Mouse (Mus musculus): ENCODE measurements around the gene Dock10. TPM values are rescaled to one million over a fixed set of nuclear protein-coding genes. Genes with fewer than 3 reads are reported as not detected.

The Dock10 gene
- polyA plus RNA-seq, 1 experiment from 2014 or later, result 5.0 TPM

DNA sequence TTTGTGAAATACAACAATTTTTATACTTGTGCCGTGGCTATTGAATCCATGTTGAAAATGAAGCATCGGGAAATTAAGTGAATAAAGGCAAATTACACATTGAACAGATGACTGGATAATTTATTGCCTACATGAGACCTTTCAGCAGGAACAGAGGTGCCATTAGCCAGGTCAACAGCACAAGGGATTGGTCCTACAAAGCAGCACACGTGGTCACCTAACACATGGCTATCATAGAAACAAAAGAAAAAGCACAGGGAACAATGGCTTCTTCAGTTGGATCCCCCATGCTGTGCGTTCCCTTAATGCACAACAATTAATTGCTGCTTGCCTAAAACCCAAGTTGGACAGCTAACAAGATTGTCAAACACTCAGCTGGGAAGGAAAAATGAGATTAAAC is 133.8 kb downstream of the Dock10 start:
- 28% methylated on average over 4 of the region's 4 CpGs for WGBS
- H3K27ac ChIP-seq (replicated peaks), result no peak overlapping the region
- no peak overlapping the region for H3K4me3 ChIP-seq
- H3K9ac ChIP-seq, result no peak overlapping the region
- H3K36me3 ChIP-seq, result no peaks in the 10 kb centered on the region
- H3K27me3 ChIP-seq, result no peaks in the 10 kb centered on the region
- H3K9me3 ChIP-seq, result no peaks in the 10 kb centered on the region
- ATAC-seq (ENCODE audit: low read depth), result no peak
- H3K4me2 ChIP-seq, result no peak overlapping the region
- H3K4me1 ChIP-seq (replicated peaks), result 0 out of 2 replicates have a peak, but pooled peaks cover 4% of the 10 kb centered on the region

DNA sequence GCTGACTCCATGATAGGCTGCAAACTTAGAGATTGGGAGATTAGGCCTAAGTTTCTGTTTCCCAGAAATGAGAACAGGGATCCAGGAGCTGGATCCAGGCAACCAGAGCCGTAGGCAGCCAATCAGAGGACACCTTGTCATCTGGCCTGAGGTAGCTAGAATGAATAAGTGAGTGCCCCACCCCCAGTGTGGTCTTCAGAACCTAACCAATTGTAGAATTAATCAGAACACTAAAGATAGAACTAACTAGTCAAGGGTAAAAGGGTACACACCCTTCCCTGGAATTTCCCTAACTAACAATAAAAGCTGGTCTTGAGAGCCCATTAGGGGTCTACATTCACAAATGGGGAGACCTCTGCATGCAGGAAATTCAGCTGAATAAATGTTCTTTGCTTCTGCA is 135.7 kb downstream of the Dock10 start:
- 93% methylated on average over 1 of the region's 1 CpGs for WGBS
- H3K27me3 ChIP-seq, result no peaks in the 10 kb centered on the region
- no peak overlapping the region for H3K4me2 ChIP-seq
- H3K9me3 ChIP-seq, result no peaks in the 10 kb centered on the region
- no peak overlapping the region for H3K9ac ChIP-seq
- ATAC-seq (ENCODE audit: low read depth), result no peak
- no peaks in the 10 kb centered on the region for H3K36me3 ChIP-seq
- H3K4me1 ChIP-seq (replicated peaks), result 0 out of 2 replicates have a peak, but pooled peaks cover 4% of the 10 kb centered on the region
- no peak overlapping the region for H3K4me3 ChIP-seq
- H3K27ac ChIP-seq (replicated peaks), result no peak overlapping the region

DNA sequence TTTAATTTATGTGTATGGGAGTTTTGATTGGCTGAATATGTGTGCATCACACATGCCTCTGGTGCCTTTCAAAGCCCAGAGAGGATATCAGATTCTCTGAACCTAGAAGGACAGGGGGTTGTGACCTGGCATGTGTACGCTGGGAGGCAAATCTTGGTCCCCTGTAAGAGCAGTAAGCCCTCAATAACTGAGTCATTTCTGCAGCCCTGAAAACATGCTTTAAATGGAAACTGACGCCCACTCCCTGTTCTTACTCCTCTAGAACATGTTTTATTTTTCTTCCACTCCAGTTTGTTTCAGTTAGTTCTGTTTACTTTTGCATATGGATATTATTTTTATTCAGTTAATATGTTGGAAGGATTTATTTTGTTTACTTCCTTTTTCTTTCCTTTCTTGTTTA is 139.2 kb downstream of the Dock10 start:
- H3K4me2 ChIP-seq, result no peak overlapping the region
- H3K4me3 ChIP-seq, result no peak overlapping the region
- no peaks in the 10 kb centered on the region for H3K4me1 ChIP-seq (replicated peaks)
- H3K27me3 ChIP-seq, result no peaks in the 10 kb centered on the region
- H3K9ac ChIP-seq, result no peak overlapping the region
- no peak for ATAC-seq (ENCODE audit: low read depth)
- 88% methylated on average over 2 of the region's 2 CpGs for WGBS
- no peaks in the 10 kb centered on the region for H3K9me3 ChIP-seq
- H3K36me3 ChIP-seq, result no peaks in the 10 kb centered on the region
- no peak overlapping the region for H3K27ac ChIP-seq (replicated peaks)

DNA sequence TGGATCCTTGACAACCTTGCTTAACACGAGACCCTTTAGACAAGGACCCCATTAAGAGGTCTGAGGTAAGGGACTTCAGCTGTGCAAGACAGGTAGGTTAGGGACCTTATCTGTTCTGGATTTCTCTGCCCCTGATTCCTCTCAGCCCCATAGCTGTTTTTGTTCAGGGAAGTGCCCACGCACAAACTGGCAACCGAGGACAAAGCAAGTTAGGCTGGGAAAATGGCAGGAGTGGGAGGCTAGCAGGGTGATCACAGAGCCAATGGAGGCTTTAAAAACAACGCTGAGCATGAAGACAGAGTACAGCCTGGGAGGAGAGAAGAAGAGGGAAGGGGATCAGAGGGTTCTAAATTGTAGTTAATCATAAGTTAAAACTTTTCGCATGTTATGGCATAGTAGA is 141.7 kb downstream of the Dock10 start:
- Histone ChIP-seq H3K36me3 (no peaks in the 10 kb centered on the region), H3K27ac (replicated peaks) (no peak overlapping the region), H3K4me2 (no peak overlapping the region), H3K9me3 (no peaks in the 10 kb centered on the region), H3K4me3 (no peak overlapping the region), H3K27me3 (no peaks in the 10 kb centered on the region), H3K9ac (no peak overlapping the region), H3K4me1 (replicated peaks) (no peaks in the 10 kb centered on the region)
- 81% methylated on average over 5 of the region's 5 CpGs for whole genome bisulfite sequencing
- ATAC-seq (ENCODE audit: low read depth), result no peak

DNA sequence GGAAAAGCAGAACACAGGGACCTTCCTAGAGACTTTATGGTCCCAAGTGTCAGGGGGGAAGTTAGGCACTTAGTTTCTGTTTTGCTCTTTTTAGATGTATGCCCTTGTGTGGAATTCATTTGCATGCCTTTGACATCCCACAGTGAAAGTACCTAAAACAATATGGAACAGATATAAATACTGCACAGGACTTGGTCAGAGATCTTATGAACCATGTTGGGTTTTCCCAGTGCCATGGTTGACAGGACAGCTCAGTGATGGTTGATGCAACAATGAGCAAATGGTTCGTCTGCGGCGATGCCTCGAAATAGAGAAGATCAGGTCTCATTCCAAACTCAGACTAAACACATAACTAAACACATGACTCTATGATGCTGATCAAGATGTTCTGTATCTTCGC is 143.6 kb downstream of the Dock10 start:
- no peak overlapping the region for H3K27ac ChIP-seq (replicated peaks)
- H3K4me1 ChIP-seq (replicated peaks), result no peaks in the 10 kb centered on the region
- ATAC-seq (ENCODE audit: low read depth), result no peak
- H3K9ac ChIP-seq, result no peak overlapping the region
- no peak overlapping the region for H3K4me3 ChIP-seq
- H3K9me3 ChIP-seq, result no peaks in the 10 kb centered on the region
- H3K36me3 ChIP-seq, result no peaks in the 10 kb centered on the region
- no peak overlapping the region for H3K4me2 ChIP-seq
- no peaks in the 10 kb centered on the region for H3K27me3 ChIP-seq
- 96% methylated on average over 5 of the region's 5 CpGs for WGBS

DNA sequence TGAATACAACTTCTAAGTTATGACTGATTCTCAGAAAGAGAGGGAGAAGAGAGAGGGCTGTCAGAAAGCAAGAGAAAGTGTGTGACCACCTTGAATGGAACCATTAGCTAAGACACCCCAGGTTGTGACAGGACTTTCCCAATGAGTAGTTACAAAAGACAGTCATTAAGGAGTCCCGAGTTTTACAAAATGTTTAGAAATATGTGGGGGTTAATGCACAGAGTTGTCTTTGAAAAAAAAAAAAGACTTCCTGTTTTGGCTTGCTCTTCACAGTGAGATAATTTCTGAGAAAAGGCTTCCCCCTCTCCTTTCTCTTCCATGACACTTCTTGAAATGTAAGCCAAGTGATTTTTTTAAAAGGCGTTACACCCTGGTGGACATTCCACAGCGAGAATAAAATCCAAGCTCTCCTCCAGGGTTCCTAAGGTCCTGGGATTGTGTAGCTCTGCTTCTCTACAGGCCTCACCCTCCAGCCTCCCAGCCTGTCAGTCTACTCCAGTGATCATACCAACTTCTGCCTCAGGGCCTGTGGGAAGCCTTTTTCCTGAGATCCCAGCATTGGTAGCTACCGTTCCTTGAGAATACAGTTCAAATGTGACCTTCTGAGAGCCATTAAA is 144.8 kb downstream of the Dock10 start:
- Histone ChIP-seq H3K4me3 (no peak overlapping the region), H3K36me3 (no peaks in the 10 kb centered on the region), H3K4me1 (replicated peaks) (no peaks in the 10 kb centered on the region), H3K27ac (replicated peaks) (no peak overlapping the region), H3K9ac (no peak overlapping the region), H3K4me2 (no peak overlapping the region), H3K27me3 (no peaks in the 10 kb centered on the region), H3K9me3 (no peaks in the 10 kb centered on the region)
- no peak for ATAC-seq (ENCODE audit: low read depth)
- 85% methylated on average over 4 of the region's 4 CpGs for WGBS

DNA sequence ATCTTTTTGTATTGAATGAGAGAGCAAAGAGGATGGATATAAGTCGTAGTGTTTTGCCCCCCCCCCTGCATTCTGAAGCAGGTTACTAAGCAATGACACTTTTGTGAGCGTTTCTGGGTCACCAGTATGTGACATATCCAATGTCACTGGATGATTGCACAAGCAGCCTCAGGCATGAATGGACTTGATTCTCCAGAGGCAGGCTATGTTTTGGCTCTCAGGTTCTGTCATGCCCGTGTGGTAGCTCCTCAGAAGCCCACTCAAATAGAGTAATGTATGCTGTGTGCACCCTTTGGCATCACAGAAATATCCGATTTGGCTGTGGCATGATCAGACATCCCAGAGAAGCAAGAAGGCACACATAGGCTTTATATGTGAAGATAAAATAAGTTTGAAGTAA is 150.8 kb downstream of the Dock10 start:
- Histone ChIP-seq H3K4me2 (no peak overlapping the region), H3K9me3 (no peaks in the 10 kb centered on the region), H3K9ac (no peak overlapping the region), H3K36me3 (no peaks in the 10 kb centered on the region), H3K27me3 (no peaks in the 10 kb centered on the region), H3K4me1 (replicated peaks) (0 out of 2 replicates have a peak, but pooled peaks cover 5% of the 10 kb centered on the region), H3K4me3 (no peak overlapping the region), H3K27ac (replicated peaks) (no peak overlapping the region)
- 88% methylated on average over 4 of the region's 4 CpGs for WGBS
- no peak for ATAC-seq (ENCODE audit: low read depth)

DNA sequence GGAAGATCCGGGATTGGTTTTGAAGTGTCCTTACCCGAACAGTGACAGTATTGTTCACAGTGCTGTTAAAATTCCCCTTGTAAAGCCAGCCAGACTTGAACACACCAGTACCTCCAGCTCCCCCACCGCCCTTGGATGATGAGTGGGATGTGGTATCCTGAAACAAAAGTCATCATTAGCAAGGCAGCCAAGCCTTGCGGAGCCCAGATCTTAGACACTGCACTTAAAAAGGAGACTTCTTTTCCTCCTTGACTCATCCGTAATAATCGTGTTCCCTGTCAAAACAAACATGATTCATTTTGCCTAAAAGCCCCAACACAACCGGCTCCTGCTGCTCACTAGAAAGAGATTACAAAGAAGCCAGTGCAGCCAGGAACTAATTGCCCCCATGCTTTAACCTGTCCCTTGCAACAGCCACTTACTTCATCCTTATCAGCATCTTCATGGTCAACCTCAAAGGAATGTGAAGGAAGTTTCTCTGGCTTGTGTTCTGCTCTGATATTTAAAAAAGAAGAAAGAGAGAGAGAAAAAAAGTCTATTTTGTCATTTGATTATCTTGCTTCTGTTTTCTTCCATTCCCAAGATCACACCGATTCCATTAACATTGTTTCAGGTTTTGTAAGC is 152.1 kb downstream of the Dock10 start:
- no peak for ATAC-seq (ENCODE audit: low read depth)

DNA sequence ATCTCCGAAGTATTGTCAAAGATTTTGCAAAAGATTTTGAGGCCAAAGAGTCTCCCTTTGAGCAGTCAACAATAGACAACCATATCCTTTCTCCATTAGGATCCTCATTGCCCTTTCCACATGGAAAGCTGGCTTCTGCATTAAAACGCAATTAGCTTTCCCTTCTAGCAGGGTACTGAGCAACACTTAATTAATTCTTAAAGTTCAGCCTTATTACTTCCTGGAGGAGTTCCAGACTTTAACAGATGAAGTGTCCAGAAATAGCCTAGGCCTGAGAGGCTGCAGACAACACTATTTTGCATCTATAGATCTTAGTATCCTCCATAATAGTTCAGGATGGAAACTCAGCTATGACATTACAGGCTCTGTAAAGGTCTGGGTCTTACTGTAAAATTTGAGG is 154.0 kb downstream of the Dock10 start:
- no peak overlapping the region for H3K4me3 ChIP-seq
- H3K4me2 ChIP-seq, result no peak overlapping the region
- H3K27ac ChIP-seq (replicated peaks), result no peak overlapping the region
- ATAC-seq (ENCODE audit: low read depth), result no peak
- H3K27me3 ChIP-seq, result no peaks in the 10 kb centered on the region
- H3K9me3 ChIP-seq, result no peaks in the 10 kb centered on the region
- no peaks in the 10 kb centered on the region for H3K36me3 ChIP-seq
- no peak overlapping the region for H3K9ac ChIP-seq
- 82% methylated on average over 2 of the region's 2 CpGs for WGBS
- H3K4me1 ChIP-seq (replicated peaks), result 0 out of 2 replicates have a peak, but pooled peaks cover 5% of the 10 kb centered on the region

More for the DNA sequence above, 152.1 kb downstream of the Dock10 start:
- no peaks in the 10 kb centered on the region for H3K27me3 ChIP-seq
- H3K9ac ChIP-seq, result no peak overlapping the region
- H3K4me3 ChIP-seq, result no peak overlapping the region
- no peak overlapping the region for H3K4me2 ChIP-seq
- no peaks in the 10 kb centered on the region for H3K36me3 ChIP-seq
- H3K4me1 ChIP-seq (replicated peaks), result 0 out of 2 replicates have a peak, but pooled peaks cover 5% of the 10 kb centered on the region
- H3K27ac ChIP-seq (replicated peaks), result no peak overlapping the region
- WGBS, result 39% methylated on average over 8 of the region's 8 CpGs
- no peaks in the 10 kb centered on the region for H3K9me3 ChIP-seq

DNA sequence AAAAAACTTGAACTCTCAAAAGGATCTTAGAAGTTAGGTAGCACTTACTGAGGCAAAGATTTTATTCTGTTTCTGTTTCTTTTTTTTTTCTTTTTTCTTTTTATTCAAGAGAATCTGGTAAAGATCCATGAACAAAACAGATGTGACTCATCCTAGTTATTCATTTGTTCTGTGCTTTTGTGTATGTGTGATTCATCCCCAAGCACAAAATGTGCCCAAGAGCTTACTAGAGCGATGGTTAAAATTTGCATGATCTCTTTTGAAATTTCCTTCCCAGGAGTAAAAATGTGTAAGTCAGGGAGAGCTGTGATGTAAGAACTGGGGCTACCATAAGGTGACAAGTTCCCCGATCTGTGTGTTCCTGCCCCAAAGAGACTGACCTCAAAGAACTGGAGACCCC is 155.2 kb downstream of the Dock10 start:
- no peak for ATAC-seq (ENCODE audit: low read depth)
- Histone ChIP-seq H3K9ac (no peak overlapping the region), H3K36me3 (no peaks in the 10 kb centered on the region), H3K27me3 (no peaks in the 10 kb centered on the region), H3K4me3 (no peak overlapping the region), H3K27ac (replicated peaks) (no peak overlapping the region), H3K4me2 (no peak overlapping the region), H3K4me1 (replicated peaks) (0 out of 2 replicates have a peak, but pooled peaks cover 5% of the 10 kb centered on the region), H3K9me3 (no peaks in the 10 kb centered on the region)
- WGBS, result 95% methylated on average over 2 of the region's 2 CpGs

DNA sequence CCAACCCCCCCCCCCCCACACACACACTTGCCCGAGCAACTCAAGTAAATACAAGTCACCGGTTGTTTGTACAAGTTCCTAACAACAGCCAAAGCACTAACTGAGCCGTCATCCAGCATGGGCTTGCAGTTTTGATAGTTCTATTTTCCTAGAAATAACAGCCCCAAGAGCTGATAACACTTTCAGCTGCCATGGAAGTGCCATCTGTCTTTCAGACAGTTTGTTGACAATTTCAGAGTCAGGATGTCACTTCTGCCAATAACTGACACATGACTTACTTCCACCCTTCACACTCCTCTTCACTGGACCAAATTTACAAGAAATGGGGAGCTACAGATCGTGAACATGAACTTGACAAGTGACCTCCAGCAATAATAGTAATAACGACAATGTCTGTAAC is 175.0 kb downstream of the Dock10 start:
- Histone ChIP-seq H3K9ac (no peak overlapping the region), H3K27ac (replicated peaks) (no peak overlapping the region), H3K9me3 (no peaks in the 10 kb centered on the region), H3K27me3 (no peaks in the 10 kb centered on the region), H3K4me2 (no peak overlapping the region), H3K36me3 (no peaks in the 10 kb centered on the region), H3K4me3 (no peak overlapping the region), H3K4me1 (replicated peaks) (no peaks in the 10 kb centered on the region)
- no peak for ATAC-seq (ENCODE audit: low read depth)
- 85% methylated on average over 5 of the region's 5 CpGs for WGBS

DNA sequence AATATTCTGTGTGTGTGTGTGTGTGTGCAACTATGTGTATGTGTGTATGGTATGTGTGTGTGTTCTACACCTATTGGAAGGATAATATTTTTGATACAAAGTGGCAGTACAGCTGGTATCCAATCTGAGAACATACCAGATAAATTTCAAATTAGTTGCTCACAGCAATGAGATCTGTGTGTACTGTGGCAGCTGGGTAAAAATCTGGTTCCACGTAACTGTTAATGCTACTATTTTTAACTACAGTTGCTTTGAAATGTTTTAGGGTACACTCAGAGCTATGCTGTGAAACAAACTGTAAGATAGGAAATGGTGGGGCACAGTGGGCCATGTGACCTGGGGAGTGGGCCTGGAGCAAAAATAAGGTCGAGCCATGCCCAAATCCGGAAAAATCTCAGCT is 176.1 kb downstream of the Dock10 start:
- no peaks in the 10 kb centered on the region for H3K9me3 ChIP-seq
- no peak overlapping the region for H3K27ac ChIP-seq (replicated peaks)
- H3K4me2 ChIP-seq, result no peak overlapping the region
- H3K27me3 ChIP-seq, result no peaks in the 10 kb centered on the region
- WGBS, result 94% methylated on average over 3 of the region's 3 CpGs
- no peak for ATAC-seq (ENCODE audit: low read depth)
- no peak overlapping the region for H3K4me3 ChIP-seq
- H3K36me3 ChIP-seq, result no peaks in the 10 kb centered on the region
- no peaks in the 10 kb centered on the region for H3K4me1 ChIP-seq (replicated peaks)
- H3K9ac ChIP-seq, result no peak overlapping the region

DNA sequence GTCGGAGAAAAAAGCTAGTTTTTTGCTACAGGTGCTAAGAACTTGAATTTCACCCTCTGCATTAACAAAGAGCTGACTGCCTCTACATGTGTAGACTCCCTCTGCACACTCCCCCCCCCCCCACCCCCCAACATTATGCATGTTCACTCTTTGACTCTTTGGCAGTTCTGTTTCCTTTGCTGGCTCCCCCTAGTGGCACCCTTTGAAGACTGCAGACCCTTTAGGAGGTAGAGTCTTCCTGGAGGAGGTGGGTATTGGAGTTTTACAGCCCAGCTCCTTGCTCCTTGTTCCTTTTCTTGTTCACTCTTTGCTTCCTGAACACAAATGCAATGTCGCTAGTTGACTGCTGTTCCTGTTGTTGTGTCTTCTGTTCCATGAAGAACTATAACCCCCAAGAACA is 181.4 kb downstream of the Dock10 start:
- ATAC-seq (ENCODE audit: low read depth), result no peak
- 82% methylated on average over 2 of the region's 2 CpGs for WGBS
- H3K9ac ChIP-seq, result no peak overlapping the region
- H3K27ac ChIP-seq (replicated peaks), result no peak overlapping the region
- no peaks in the 10 kb centered on the region for H3K4me1 ChIP-seq (replicated peaks)
- no peaks in the 10 kb centered on the region for H3K27me3 ChIP-seq
- no peak overlapping the region for H3K4me3 ChIP-seq
- H3K4me2 ChIP-seq, result no peak overlapping the region
- H3K36me3 ChIP-seq, result no peaks in the 10 kb centered on the region
- no peaks in the 10 kb centered on the region for H3K9me3 ChIP-seq
